Mouse (Mus musculus) limb, embryonic 14.5 days (tissue): ENCODE measurements around the gene Gnl3. TPM values are rescaled to one million over a fixed set of nuclear protein-coding genes. Genes with fewer than 3 reads are reported as not detected.

Experiments used
- ATAC-seq: fragments of 200-750 bp; cut with Nextera tagmentation; 2 replicates; pipeline ENCODE4 v1.8.0; 2017; ENCODE audit warnings: low read depth, moderate number of reproducible peaks, moderate TSS enrichment; ENCODE audit not compliant: low FRiP score
- DNase-seq: peaks from one replicate; pipeline ENCODE4 v3.0.0-alpha.2; 2015; ENCODE audit warnings: low spot score
- H3K27ac ChIP-seq: fragments of 300-500 bp; sonication (generic); replicated peaks from 2 replicates; pipeline ENCODE4 v1.5.1; 2014; ENCODE audit warnings: low read depth, mild to moderate bottlenecking, low read length, moderate library complexity, mixed read lengths
- H3K27me3 ChIP-seq: fragments of 300-500 bp; sonication (generic); 2 replicates; pipeline ENCODE4 v1.6.1; 2014; ENCODE audit warnings: low read length, mixed read lengths; ENCODE audit not compliant: control insufficient read depth, insufficient read depth
- H3K36me3 ChIP-seq: fragments of 300-500 bp; sonication (generic); 2 replicates; pipeline ENCODE4 v1.6.1; 2014; ENCODE audit warnings: mild to moderate bottlenecking, low read length, moderate library complexity, mixed read lengths; ENCODE audit not compliant: control insufficient read depth, insufficient read depth
- H3K4me1 ChIP-seq: fragments of 300-500 bp; sonication (generic); 2 replicates; pipeline ENCODE4 v1.6.1; 2014; ENCODE audit warnings: antibody characterized with exemption, low read length, mixed read lengths; ENCODE audit not compliant: control insufficient read depth, insufficient read depth
- H3K4me2 ChIP-seq: fragments of 300-500 bp; sonication (generic); replicated peaks from 2 replicates; pipeline ENCODE4 v1.6.1; 2014; ENCODE audit warnings: low read depth, mild to moderate bottlenecking, low read length, moderate library complexity; ENCODE audit not compliant: severe bottlenecking
- H3K4me3 ChIP-seq: fragments of 300-500 bp; sonication (generic); replicated peaks from 2 replicates; pipeline ENCODE4 v1.5.1; 2014; ENCODE audit warnings: low read length
- H3K9ac ChIP-seq: fragments of 300-500 bp; sonication (generic); 2 replicates; pipeline ENCODE4 v1.6.1; 2014; ENCODE audit warnings: mild to moderate bottlenecking, low read depth, low read length, moderate library complexity; ENCODE audit not compliant: severe bottlenecking
- H3K9me3 ChIP-seq: fragments of 300-500 bp; sonication (generic); 2 replicates; pipeline ENCODE4 v1.6.1; 2016; ENCODE audit warnings: low read length; ENCODE audit not compliant: control insufficient read depth
- POLR2A ChIP-seq: fragments of 200-500 bp; IDR thresholded peaks from 2 replicates; pipeline ENCODE4 v1.8.0; 2012; ENCODE audit warnings: inconsistent platforms, mild to moderate bottlenecking, moderate library complexity, borderline replicate concordance; ENCODE audit not compliant: insufficient read depth, insufficient read length; ENCODE audit errors: extremely low read depth
- WGBS: fragments of 180-500 bp; shearing (Covaris S2); extraction: QIAGEN DNeasy Blood & Tissue Kit; methylation state at CpG from one replicate; pipeline ENCODE4 v1.1.7; 2014; 5-methylcytosine and 5-hydroxymethylcytosine counted together
- polyA plus RNA-seq, 2 experiments: library from polyadenylated mRNA; depleted of rRNA in 1 of 2; stranded (reverse) in 1 of 2; unstranded in 1 of 2; fragments of >200 nt; fragmentation: Nextera tagmentation in 1 of 2; extraction: Ambion mirVana in 1 of 2; gene quantifications; 2 replicates each; pipeline versions ENCODE4 v1.2.1 to v1.2.3; 2012 to 2014

Gene Gnl3
- polyA plus RNA-seq, 2 experiments, result 117 to 139 TPM

- H3K9ac ChIP-seq, result no peak overlapping the region
- H3K9me3 ChIP-seq, result no peaks in the 10 kb centered on the region
- H3K27ac ChIP-seq, result no peak overlapping the region
- H3K27me3 ChIP-seq, result no peaks in the 10 kb centered on the region
- TF ChIP-seq POLR2A, result no peak
- DNase-seq (no peak), ATAC-seq (no peak)
- peaks cover 9% of the 10 kb centered on the region; the same call in 1 of the 2 replicates for H3K36me3 ChIP-seq
- H3K4me3 ChIP-seq, result no peak overlapping the region
- H3K4me2 ChIP-seq, result no peak overlapping the region
- H3K4me1 ChIP-seq, result peaks cover 6% of the 10 kb centered on the region
These were observed 22.5 kb downstream of the Gnl3 start for GRCm38 (mm10) chr14:30996417-30996816.

- Histone ChIP-seq H3K4me1 (no peaks in the 10 kb centered on the region), H3K9ac (no peak overlapping the region), H3K4me2 (no peak overlapping the region), H3K36me3 (peaks cover 14% of the 10 kb centered on the region; the same call in 1 of the 2 replicates), H3K9me3 (no peaks in the 10 kb centered on the region), H3K27ac (no peak overlapping the region), H3K4me3 (no peak overlapping the region), H3K27me3 (no peaks in the 10 kb centered on the region)
- WGBS, result 74% methylated on average over 3 of the region's 3 CpGs
- DNase-seq (no peak), ATAC-seq (no peak)
- TF ChIP-seq POLR2A, result no peak
These were observed 42.7 kb downstream of the Gnl3 start for GRCm38 (mm10) chr14:30976222-30976621.

- Histone ChIP-seq H3K27me3 (no peaks in the 10 kb centered on the region), H3K4me2 (no peak overlapping the region), H3K9ac (no peak overlapping the region), H3K27ac (no peak overlapping the region), H3K36me3 (peaks cover 18% of the 10 kb centered on the region), H3K4me3 (no peak overlapping the region), H3K9me3 (no peaks in the 10 kb centered on the region), H3K4me1 (no peaks in the 10 kb centered on the region)
- DNase-seq (no peak), ATAC-seq (no peak)
- TF ChIP-seq POLR2A, result no peak
- 90% methylated on average over 6 of the region's 6 CpGs for WGBS
These were observed 44.7 kb downstream of the Gnl3 start for GRCm38 (mm10) chr14:30974204-30974603.

Other genes with a start within 250 kb of the Gnl3 start
- 31.3 and 33.1 TPM in 2 replicates for gene Tmem110, start 193.6 kb downstream of the Gnl3 start, polyA plus RNA-seq (2012; rRNA removed)
- 33.4 and 35.8 TPM in 2 replicates for gene Tmem110, start 193.6 kb downstream of the Gnl3 start, polyA plus RNA-seq (2014; fragmentation: Nextera tagmentation; extraction: Ambion mirVana)
- gene Mustn1, start 140.0 kb downstream of the Gnl3 start, polyA plus RNA-seq (2012; rRNA removed), result 17.7 and 18.1 TPM in 2 replicates
- gene Mustn1, start 140.0 kb downstream of the Gnl3 start, polyA plus RNA-seq (2014; fragmentation: Nextera tagmentation; extraction: Ambion mirVana), result 18.8 and 24.8 TPM in 2 replicates
- 0.08 TPM in 2 replicates for gene Itih4, start 132.7 kb downstream of the Gnl3 start, polyA plus RNA-seq (2012; rRNA removed)
- not detected in 2 replicates for gene Itih4, start 132.7 kb downstream of the Gnl3 start, polyA plus RNA-seq (2014; fragmentation: Nextera tagmentation; extraction: Ambion mirVana)
- 0.13 and 0.21 TPM in 2 replicates for gene Itih3, start 95.4 kb downstream of the Gnl3 start, polyA plus RNA-seq (2012; rRNA removed)
- 0.12 and 0.36 TPM in 2 replicates for gene Itih3, start 95.4 kb downstream of the Gnl3 start, polyA plus RNA-seq (2014; fragmentation: Nextera tagmentation; extraction: Ambion mirVana)
- 0.03 TPM in 1 of 2 replicates, not detected in the other for gene Itih1, start 75.9 kb downstream of the Gnl3 start, polyA plus RNA-seq (2012; rRNA removed)
- not detected in 2 replicates for gene Itih1, start 75.9 kb downstream of the Gnl3 start, polyA plus RNA-seq (2014; fragmentation: Nextera tagmentation; extraction: Ambion mirVana)
- gene Nek4, start 67.8 kb downstream of the Gnl3 start, polyA plus RNA-seq (2012; rRNA removed), result 8.0 TPM in 2 replicates
- gene Nek4, start 67.8 kb downstream of the Gnl3 start, polyA plus RNA-seq (2014; fragmentation: Nextera tagmentation; extraction: Ambion mirVana), result 8.8 and 8.9 TPM in 2 replicates
- gene Glt8d1, start 17.8 kb downstream of the Gnl3 start, polyA plus RNA-seq (2012; rRNA removed), result 108 and 128 TPM in 2 replicates
- 67.9 and 70.4 TPM in 2 replicates for gene Glt8d1, start 17.8 kb downstream of the Gnl3 start, polyA plus RNA-seq (2014; fragmentation: Nextera tagmentation; extraction: Ambion mirVana)
- gene Spcs1, start 17.5 kb downstream of the Gnl3 start, polyA plus RNA-seq (2012; rRNA removed), result 339 and 364 TPM in 2 replicates
- gene Spcs1, start 17.5 kb downstream of the Gnl3 start, polyA plus RNA-seq (2014; fragmentation: Nextera tagmentation; extraction: Ambion mirVana), result 423 and 460 TPM in 2 replicates
- 26.8 and 29.5 TPM in 2 replicates for gene Pbrm1, start within 50 bp of the Gnl3 start, polyA plus RNA-seq (2012; rRNA removed)
- 88.5 and 92.8 TPM in 2 replicates for gene Pbrm1, start within 50 bp of the Gnl3 start, polyA plus RNA-seq (2014; fragmentation: Nextera tagmentation; extraction: Ambion mirVana)
- gene Smim4, start 109.8 kb upstream of the Gnl3 start, polyA plus RNA-seq (2012; rRNA removed), result 28.2 and 37.4 TPM in 2 replicates
- 62.7 and 68.1 TPM in 2 replicates for gene Smim4, start 109.8 kb upstream of the Gnl3 start, polyA plus RNA-seq (2014; fragmentation: Nextera tagmentation; extraction: Ambion mirVana)
- gene Nt5dc2, start 111.9 kb upstream of the Gnl3 start, polyA plus RNA-seq (2012; rRNA removed), result 357 and 464 TPM in 2 replicates
- gene Nt5dc2, start 111.9 kb upstream of the Gnl3 start, polyA plus RNA-seq (2014; fragmentation: Nextera tagmentation; extraction: Ambion mirVana), result 358 and 361 TPM in 2 replicates
- gene Stab1, start 149.5 kb upstream of the Gnl3 start, polyA plus RNA-seq (2012; rRNA removed), result 68.5 and 81.8 TPM in 2 replicates
- gene Stab1, start 149.5 kb upstream of the Gnl3 start, polyA plus RNA-seq (2014; fragmentation: Nextera tagmentation; extraction: Ambion mirVana), result 59.5 and 64.4 TPM in 2 replicates
- 301 and 458 TPM in 2 replicates for gene Tnnc1, start 189.2 kb upstream of the Gnl3 start, polyA plus RNA-seq (2012; rRNA removed)
- gene Tnnc1, start 189.2 kb upstream of the Gnl3 start, polyA plus RNA-seq (2014; fragmentation: Nextera tagmentation; extraction: Ambion mirVana), result 374 and 483 TPM in 2 replicates
- gene Nisch, start 197.8 kb upstream of the Gnl3 start, polyA plus RNA-seq (2012; rRNA removed), result 514 and 640 TPM in 2 replicates
- gene Nisch, start 197.8 kb upstream of the Gnl3 start, polyA plus RNA-seq (2014; fragmentation: Nextera tagmentation; extraction: Ambion mirVana), result 339 and 378 TPM in 2 replicates
- 3.7 and 4.0 TPM in 2 replicates for gene Sema3g, start 198.7 kb upstream of the Gnl3 start, polyA plus RNA-seq (2012; rRNA removed)
- 0.25 and 0.29 TPM in 2 replicates for gene Sema3g, start 198.7 kb upstream of the Gnl3 start, polyA plus RNA-seq (2014; fragmentation: Nextera tagmentation; extraction: Ambion mirVana)
- gene Phf7, start 232.2 kb upstream of the Gnl3 start, polyA plus RNA-seq (2012; rRNA removed), result 9.5 and 10.5 TPM in 2 replicates
- 11.8 and 12.3 TPM in 2 replicates for gene Phf7, start 232.2 kb upstream of the Gnl3 start, polyA plus RNA-seq (2014; fragmentation: Nextera tagmentation; extraction: Ambion mirVana)
- gene Bap1, start 232.3 kb upstream of the Gnl3 start, polyA plus RNA-seq (2012; rRNA removed), result 90.1 and 108 TPM in 2 replicates
- gene Bap1, start 232.3 kb upstream of the Gnl3 start, polyA plus RNA-seq (2014; fragmentation: Nextera tagmentation; extraction: Ambion mirVana), result 71.7 and 76.4 TPM in 2 replicates